Mouse (Mus musculus): ENCODE measurements at regions not wholly inside any gene's neighbourhood (a gene's known extent, or its start where the extent isn't known, plus 50 kb on each side); places are given as distances from the start of the nearest gene placed in this dataset.
A peak's percentile ranks its signal among the peaks of the same experiment; 100 is the strongest.

DNA sequence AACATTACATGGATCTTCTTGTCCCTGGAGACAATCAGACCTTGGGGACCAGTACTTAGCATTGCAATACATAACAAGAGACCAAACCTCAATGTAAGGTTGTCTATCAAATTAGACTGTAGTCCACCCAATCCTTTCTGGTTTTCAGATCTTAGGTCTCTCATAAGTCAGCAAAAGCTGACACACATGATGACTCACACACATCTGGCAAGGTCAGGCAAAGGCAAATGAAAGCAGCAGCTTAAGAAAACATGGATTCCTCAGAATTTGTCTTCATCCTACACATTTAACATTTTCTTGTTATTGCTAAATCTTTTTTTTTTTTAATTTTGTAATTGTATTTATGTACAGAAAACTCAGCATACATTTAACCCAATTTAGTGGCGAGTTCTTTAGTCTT, 52.0 kb downstream of the Gm11983 start:
- no peak for DNase-seq

DNA sequence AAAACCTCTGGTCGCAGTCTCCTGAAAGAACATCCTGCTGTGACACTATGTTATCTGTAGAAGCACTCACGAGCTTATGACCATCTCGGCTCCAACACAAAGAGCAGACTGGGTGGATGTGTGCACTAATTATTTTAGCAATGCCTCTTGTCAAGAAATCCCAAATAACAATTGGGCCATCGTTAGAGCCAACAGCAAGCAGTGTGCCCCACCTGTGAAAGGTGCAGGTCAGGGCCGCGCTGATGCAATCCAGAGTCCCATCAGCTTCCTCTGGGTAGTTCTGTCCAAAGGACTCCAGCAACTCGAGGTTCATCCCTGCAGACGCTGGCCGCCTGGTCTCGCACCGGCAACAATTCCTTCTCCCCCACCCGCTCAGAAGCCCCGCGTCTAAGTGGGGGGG, 54.6 kb downstream of the Gm11983 start:
- DNase-seq = no peak

DNA sequence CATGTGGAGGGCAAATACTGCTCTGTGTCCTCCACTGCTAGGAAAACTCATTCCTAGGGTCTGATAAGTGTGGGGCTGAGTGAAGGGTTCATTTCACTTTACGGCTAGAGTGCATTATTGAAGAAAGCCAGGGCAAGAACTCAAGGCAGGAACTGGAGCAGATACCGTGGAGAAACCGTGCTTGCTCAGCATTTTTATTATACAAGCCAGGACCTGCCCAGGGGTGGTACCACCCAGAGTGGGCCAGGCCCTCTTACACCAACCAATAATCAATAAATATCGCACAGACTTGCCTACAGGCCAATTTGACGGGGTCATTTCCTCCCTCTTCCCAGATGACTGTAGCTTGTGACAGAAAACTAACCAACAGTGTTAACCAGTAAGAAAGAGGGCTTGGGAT, 57.7 kb downstream of the Gm11983 start:
- DNase-seq = no peak

DNA sequence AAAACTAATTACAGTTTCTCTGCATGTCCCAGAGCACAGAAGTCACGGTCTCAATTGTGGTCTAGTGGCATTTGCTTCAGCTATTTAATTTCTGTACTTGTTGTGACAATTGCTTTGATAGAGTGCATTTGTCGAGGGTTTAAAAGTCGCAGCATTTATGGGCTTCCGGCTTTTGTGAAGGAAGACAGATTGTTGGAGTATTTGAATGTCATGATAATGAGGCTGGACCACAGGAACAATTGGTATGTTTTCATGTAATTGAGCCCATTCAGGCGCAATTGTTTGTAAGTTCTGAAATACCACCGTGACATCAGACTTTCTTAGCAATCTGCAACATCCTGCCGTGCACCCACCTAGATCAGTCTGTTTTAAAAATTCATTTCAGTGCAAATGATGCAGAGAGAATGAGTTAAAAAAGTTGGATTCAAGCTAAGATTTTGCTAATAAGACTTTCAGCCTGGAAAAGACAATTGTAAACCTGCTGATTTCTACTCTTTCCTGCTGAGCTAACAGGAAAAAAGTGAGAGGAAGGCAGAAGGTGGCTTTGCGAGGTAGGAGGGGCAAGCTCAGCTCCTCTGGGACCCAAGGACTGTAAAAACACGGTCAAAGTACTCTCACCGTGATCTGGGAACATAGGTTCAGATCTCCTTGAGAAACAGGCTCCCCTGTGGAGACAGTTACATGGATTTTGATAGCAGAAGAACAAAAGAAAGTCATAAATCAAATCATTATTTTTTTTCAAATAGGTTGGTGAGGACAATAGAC, 58.7 kb downstream of the Gm11983 start:
- DNase-seq = no peak

DNA sequence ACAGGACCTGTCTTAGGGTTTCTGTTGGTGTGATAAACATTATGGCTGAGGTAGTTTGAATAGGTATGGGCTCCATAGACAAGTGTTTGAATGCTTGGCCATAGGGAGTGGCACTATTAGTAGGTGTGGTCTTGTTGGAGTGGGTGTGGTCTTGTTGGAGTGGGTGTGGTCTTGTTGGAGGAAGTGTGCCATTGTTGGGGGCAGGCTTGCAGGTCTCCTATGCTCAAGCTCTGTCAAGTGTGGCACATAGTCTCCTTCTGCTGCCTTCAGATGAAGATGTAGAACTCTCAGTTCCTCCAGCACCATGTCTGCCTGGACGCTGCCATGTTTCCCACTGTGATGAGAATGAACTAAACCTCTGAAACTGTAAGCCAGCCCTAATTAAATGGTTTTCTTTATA, 59.9 kb downstream of the Gm11983 start:
- no peak for DNase-seq

DNA sequence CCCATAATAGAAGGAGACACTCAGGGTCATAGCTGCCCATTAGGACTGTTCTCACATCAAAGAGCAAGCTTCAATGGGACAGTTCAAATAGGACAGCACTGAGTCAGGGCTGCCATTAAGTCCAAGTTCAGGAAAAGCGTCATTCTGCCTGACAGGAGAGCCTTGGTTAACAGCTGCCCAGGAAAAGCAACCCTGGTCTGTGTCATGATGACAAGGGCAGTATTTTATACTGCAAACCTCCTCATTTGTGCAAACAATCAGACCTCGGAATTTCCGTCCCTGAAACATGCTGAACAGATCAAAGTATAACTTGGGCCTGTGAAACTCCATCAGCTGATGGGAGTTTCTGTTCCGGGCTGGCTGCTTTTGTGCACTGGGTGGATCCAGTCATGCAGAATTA, 62.8 kb downstream of the Gm11983 start:
- no peak for DNase-seq

DNA sequence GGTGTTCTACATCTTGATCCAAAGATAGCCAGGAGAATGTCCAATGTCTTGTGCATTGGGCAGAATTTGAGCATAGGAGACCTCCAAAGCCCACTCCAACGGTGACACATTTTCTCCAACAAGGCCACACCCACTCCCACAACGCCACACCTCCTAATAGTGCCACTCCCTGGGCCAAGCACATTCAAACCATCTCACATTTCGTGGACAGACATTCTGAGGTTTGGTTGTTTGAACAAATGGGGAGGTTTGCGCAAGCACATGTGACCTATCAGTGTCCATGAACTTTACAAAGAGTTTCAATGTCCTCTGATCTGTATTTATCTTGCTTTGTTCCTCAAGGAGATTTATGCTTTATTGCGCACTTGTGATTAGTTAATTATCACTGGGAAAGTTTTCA, 63.5 kb downstream of the Gm11983 start:
- DNase-seq = no peak

DNA sequence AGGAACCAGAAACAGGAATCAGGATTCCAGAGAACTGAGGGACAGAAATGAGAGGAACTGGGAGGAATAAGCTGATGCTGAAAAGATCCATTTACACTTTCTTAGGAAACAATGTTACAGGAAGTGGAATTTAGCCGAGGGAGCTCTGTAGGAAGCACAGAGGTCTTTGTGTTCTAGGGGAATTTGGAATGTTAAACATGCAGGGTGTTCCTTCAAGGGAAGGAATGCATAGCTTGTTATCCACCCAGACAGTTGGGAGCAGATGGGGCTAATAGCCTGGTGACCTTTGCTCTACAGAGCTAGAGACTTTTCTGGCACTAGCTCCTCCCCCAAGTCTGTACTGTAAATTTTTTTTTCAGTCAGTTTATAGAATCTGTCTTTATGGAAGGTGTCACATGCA, 64.1 kb downstream of the Gm11983 start:
- DNase-seq = no peak

DNA sequence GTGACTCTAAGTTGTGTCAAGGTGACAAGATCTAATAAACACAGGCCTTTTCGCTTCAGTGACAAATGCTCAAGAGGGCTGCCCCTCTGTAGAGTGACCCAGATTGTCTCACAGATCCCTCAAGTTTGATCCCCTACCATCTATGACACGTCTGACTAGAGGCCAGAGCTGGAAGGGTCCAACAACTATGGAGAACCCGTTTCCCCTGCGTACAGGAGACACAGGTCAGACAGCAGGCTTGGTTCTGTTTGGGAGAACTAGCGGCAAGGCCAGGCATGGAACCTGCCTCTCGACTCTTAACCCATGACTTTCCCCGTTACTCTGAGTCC, 68.1 kb downstream of the Gm11983 start:
- DNase-seq = no peak

DNA sequence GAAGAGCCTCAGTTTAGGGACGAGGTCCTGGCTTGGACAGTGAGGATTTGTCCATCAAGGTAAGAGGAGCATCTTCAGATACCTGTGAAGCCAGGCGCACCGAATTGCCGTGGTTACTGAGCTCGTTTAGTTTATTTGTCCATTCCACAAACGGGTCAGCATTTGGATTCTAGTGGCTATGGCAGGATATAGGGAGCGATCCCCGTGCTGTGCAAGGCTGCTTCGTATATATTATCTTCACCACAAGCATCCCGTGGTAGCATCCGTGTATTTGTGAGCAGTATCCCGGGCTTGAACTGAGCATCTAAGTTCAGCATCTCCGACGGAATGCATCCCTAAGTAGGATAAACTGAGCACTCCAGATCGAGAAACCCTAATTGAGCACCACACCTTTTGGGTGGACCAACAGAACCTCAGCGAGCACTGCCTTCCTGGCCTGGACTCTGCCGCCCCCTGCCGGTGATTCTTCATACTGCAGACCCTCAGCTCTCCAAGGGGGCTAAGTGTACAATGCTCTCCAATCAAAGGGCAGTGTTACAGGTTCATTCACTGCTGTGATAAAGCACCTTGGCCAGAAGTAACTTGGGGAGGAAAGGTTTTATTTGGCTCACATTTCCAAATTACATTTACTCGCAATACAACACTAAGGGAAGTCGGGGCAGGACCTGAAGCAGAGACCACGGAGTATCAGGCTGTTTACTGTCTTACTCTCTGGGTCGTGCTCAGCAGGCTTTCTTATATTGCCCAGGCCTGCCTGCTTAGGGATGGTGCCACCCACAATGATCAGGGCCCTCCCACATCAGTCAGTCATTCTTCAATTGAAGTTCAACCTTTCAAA, 68.6 kb downstream of the Gm11983 start:
- peak; percentile 80 for DNase-seq

DNA sequence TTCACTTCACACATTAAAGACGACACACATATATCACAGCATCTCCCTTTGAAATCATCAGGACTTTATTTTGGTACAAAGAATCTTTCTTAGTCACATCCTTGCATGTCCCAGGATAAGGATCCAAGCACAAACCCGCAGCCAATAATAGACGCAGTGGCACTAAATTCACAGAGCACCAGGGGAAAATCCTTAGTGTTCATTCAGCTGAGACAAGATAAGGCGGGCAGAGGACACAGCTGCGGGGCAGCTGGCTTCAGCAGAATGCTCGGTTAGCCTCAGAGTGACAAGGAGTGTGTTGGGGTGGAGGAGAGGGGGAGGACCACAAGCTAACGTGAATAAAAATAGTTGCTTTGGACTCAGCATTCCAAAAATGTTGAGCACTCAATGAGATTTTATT, 70.7 kb downstream of the Gm11983 start:
- no peak for DNase-seq

DNA sequence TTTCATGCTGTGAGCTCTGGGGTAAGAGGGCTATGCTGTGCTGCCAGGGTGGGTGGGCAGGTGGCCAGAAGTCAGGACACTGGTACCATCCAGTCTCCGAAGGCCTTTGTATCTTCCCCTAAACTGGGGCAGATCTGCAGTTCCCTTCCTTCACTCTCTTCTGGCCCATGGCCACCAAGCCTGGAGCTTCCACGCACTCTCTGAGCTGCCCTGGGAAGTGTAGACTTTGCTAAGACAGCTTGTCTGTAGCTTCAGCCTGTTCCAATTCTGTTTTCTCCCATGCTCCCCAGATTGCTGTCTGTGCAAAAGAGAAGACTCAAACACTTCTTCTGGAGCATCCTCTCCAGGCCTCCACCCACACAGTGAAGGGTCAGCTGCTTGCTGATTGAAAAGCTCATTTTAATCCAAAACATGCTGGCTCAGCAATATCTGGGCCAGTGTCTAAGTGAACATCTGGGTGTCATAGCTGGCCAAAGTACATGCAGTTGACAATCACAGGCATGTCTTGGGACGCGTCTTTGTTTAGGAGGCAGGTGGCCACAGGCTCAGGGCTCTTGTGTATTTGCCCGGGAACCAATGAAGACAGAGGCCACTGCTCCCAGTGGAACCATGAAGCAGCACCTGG, 72.0 kb downstream of the Gm11983 start:
- DNase-seq = peak; percentile 40

DNA sequence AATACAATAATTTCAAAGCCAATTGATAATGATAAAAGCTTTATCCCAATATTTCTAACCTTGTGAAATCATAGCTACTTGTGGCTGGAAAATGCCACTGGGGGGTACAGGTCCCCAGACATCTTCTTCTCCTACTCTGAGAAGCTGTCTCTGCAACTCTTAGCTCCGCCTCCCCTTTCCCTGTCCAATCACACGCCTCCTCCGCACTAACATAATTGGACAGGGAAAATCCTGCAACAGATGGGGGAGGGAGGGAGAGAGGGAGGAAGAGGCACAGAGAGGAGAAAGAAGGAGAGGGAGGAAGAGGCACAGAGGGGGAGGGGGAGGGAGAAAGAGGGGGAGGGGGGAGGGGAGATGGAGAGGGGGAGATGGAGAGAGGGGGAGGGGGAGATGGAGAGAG, 73.3 kb downstream of the Gm11983 start:
- DNase-seq = no peak

DNA sequence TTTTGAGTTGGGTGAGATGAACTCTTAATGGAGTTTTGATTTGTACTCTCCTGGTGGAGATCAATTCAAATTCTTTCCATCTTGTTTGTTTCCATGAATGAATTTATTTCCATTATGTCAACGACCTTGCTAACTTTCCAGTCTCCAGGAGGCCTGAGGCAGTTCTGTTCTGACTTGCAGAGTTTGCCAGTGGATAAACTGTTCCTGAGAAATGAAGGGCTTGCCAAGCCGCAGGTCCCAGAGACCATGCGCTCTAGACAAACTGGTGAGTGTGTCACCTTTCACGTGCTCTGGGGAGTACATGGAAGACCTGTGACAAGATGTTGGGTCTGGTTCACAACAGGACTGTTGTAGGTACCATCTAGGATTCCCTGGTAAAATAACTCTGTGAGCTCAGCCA, 74.5 kb downstream of the Gm11983 start:
- no peak for DNase-seq

DNA sequence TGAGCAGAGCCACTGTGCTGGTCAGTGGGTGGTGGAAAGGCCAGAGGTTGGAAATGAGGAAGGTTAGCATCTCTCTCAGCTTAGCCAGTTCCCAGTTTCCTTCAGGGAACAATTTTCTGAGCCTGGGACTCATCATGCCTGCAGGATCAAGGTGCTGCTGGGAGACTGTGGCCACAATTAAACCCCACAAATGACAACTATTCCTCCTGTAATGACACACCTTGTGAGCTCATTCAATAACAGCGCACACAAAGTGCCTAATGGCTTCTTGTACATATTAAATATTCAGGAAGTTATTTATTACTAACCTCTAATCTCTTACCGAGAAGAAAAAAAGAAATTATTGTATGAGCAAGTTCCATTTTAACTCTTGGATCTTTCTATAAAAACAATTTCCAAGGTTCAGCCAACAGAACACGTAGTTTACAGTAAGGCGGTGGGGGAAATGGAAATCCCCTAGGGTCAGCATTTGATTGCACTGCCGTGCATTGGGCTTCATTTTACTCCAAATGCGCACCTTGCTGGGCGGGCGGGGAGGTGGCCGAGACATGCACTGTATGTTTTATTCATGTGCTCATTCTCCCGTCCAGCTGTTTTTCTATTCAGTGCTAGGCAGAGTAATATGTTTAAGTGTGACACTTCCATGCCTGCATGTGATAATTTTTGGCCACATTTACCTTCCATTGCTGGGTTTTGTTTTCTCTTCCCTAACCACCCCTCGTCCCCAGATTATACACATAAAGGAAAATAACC, 75.4 kb downstream of the Gm11983 start:
- no peak for DNase-seq

DNA sequence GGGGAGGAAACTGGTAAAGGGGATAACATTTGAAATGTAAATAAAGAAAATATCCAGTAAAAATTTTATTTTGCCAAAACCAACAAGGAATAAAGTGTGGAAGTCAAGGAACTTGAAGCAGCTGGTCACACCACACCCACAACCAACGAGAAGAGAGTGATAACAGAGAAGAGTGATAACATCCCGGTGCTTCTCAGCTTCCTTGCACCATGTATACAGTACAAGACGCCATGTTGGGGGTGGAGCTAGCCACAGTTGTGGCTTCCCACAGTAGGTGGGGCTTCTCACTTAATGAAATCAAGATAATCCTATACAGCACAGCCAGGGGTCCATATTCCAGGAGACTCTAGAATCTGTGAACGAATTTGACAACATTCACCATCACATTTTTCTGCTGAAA, 77.9 kb downstream of the Gm11983 start:
- DNase-seq = no peak

DNA sequence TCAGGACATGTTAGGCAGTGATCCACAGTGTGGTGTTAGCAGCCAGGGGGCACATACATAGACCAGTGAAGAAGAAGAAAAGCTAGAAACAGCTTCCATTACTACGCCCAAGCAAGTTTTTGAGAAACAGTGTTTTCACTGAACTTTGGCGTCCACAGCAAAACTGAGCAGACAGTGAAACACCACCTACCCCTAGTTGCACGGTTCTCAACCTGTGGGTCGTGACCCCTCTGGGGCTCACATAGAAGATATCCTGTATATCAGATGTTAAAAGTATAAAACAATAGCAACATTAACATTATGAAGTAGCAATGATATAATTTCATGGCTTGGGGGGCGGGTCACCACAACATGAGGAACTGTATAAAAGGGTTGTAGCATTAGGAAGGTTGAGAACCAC, 81.1 kb downstream of the Ramp3 start:
- no peak for DNase-seq

DNA sequence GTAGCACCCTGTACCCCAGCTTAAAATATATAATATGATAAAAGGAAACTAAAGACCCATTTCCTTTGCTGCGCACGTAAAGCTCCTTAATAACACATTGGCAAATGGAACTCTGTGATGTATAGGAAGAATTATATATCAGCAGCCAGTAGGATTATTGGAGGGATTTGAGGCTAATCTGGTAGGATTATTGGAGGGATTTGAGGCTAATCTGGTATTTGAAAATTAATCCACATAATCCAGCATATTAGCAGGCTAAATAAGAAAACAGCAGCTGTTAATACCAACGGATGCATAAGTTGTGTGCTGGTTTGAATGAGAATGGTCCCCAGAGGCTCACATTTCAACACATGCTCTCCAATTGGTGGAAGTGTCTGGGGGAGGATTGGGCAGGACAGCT, 80.3 kb downstream of the Ramp3 start:
- DNase-seq = no peak

DNA sequence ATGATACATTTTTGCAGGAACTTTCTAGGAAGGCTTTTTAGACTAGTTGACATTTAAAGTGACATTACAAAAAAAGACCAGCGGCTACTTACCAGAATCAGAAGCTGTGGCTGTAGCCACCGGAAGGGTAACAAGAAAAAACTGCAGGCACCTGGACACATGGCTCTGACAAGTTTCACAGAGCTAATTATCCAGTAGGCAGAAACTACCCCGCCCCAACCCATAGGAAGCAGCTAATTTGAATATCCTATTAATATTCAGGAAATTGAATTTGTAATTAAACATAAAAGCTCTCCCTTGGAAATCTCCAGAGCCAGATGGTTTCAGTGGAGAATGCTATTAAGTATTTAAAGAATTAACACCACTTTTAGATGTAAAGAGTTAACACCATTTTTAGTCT, 79.8 kb downstream of the Ramp3 start:
- DNase-seq = no peak

DNA sequence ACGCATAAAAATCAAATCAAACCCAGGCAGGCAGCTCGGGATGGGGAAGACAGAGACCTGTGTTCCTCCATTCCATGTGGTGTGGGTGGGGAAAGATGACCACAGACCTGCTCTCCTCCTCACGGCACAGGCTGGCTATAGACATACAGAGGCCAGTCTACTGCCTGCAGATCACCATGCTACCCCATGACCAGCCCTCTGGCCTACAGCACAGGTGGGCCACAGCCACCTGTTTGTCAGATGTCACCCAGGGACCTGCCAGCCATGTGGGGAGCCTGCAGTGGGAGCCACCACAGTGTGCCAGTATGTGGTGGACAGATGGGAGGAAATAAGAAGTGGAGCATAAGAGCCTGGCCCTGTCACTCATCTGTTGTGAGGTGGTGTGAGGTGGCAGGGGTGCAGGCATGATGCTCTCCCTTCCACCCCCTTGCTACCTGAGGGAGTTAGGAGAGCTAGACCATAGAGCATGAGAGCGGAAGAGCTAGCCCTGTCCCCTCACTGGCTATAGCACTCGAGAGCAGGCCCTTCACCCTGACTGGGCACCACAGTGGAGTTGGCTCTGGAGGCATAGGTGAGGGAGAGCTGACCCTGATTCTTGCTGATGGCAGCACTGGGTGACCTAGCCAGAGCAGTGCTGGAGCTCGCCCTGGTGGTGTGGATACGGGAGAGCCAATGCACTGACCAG, 76.6 kb downstream of the Ramp3 start:
- no peak for DNase-seq

DNA sequence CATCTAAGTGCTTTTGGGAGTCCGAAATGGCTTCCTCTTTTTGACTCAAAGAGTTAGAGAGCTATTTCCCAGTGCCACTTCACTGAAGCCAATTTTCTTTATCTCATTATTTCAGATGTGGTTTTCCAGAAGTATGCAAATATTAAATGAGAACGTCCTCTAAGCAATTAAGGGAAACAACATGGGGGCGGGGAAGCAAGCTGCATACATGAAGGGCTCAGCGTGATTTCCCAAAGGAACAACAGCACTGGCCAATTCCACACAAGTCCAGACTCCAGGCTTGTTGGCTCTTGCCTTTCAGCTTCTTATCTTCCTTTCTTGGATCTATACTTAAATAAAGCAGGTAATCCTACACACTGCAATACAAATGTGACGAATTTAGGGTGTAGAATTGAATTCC, 73.2 kb downstream of the Ramp3 start:
- no peak for DNase-seq

Measured in right cerebral cortex, postnatal 14 days (tissue).